Mouse (Mus musculus): ENCODE measurements around the gene Olfr601.
"Not testable (repeated sequence)": the region's sequence is repeated elsewhere in the genome, so short reads cannot be mapped to it uniquely, and the experiment has no call there.

DNA sequence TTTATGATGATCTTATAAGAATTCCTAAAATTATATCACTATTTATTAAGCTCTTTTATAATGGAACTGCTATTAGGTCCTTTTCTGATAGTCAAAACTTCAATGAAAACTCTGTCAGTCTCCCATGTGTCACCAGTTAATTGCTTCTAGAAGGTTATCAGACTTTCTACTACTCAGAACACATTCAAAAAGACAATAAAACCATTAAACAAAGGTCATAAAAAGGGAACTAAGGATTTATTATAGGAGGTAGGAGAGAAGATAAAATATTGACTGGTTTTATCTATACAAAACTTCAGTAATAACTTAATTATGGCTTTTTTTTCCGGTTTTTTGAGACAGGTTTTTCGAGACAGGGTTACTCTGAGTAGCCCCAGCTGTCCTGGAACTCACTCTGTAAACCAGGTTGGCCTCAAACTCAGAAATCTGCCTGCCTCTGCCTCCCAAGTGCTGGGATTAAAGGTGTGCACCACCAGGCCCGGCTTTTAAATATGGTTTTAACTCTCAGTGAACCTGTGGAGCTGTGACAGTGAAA lies 44.1 kb upstream of the Olfr601 start:
- not testable (repeated sequence) for TF ChIP-seq CTCF, EP300 (IDR thresholded peaks at IDR 0.05; ENCODE audit: low read depth)

Measured in liver, embryonic 14.5 days (tissue).